Mouse (Mus musculus) heart, embryonic 10.5 days (tissue): Measurements from ENCODE around the gene E330017A01Rik. TPM values are rescaled to one million over a fixed set of nuclear protein-coding genes. Genes with fewer than 3 reads are reported as not detected.
"Not testable (repeated sequence)": the region's sequence is repeated elsewhere in the genome, so short reads cannot be mapped to it uniquely, and the experiment has no call there.

Source experiments
- DNase-seq: peaks from one replicate; pipeline ENCODE4 v3.0.0-alpha.2; 2017; ENCODE audit warnings: low spot score
- H3K27ac ChIP-seq: fragments of 300-500 bp; sonication (generic); 2 replicates; pipeline ENCODE4 v1.5.1; 2016; ENCODE audit warnings: mild to moderate bottlenecking
- H3K27me3 ChIP-seq: fragments of 300-500 bp; sonication (generic); 2 replicates; pipeline ENCODE4 v1.6.1; 2016; ENCODE audit warnings: mild to moderate bottlenecking; ENCODE audit not compliant: poor library complexity, insufficient read depth, severe bottlenecking
- H3K36me3 ChIP-seq: fragments of 300-500 bp; sonication (generic); 2 replicates; pipeline ENCODE4 v1.6.1; 2016; ENCODE audit warnings: mild to moderate bottlenecking, moderate library complexity
- H3K4me1 ChIP-seq: fragments of 300-500 bp; sonication (generic); 2 replicates; pipeline ENCODE4 v1.6.1; 2016; ENCODE audit warnings: mild to moderate bottlenecking
- H3K4me3 ChIP-seq: fragments of 300-500 bp; sonication (generic); 2 replicates; pipeline ENCODE4 v1.5.1; 2016; ENCODE audit warnings: mild to moderate bottlenecking, moderate library complexity
- H3K9me3 ChIP-seq: fragments of 300-500 bp; sonication (generic); 2 replicates; pipeline ENCODE4 v1.6.1; 2016; ENCODE audit warnings: mild to moderate bottlenecking, moderate library complexity
- WGBS: fragments of 180-500 bp; shearing (Covaris S2); methylation state at CpG from one replicate; pipeline ENCODE4 v1.1.7; 2016; 5-methylcytosine and 5-hydroxymethylcytosine counted together
- polyA plus RNA-seq: library from polyadenylated mRNA; unstranded; fragments of >200 nt; fragmentation: Nextera tagmentation; extraction: Ambion mirVana; gene quantifications from 2 replicates; pipeline ENCODE4 v1.2.1, GENCODE M21; 2016

E330017A01Rik gene
- polyA plus RNA-seq, 1 experiment from 2014 or later, result not detected

- peak overlapping the region; percentile 37; the same call in 1 of the 2 replicates for H3K27ac ChIP-seq
- H3K9me3 ChIP-seq, result no peaks in the 10 kb centered on the region
- peak; percentile 69 for DNase-seq
- peak overlapping the region; percentile 84 for H3K4me3 ChIP-seq
- 81% methylated on average over 13 of the region's 13 CpGs for WGBS
- H3K4me1 ChIP-seq, result peaks cover 33% of the 10 kb centered on the region
- no peaks in the 10 kb centered on the region for H3K27me3 ChIP-seq
- peaks cover 37% of the 10 kb centered on the region for H3K36me3 ChIP-seq
These were observed 33.9 kb upstream of the E330017A01Rik start for GRCm38 (mm10) chr16:58672396-58672795.

- Histone ChIP-seq H3K36me3 (peaks cover 34% of the 10 kb centered on the region), H3K27me3 (no peaks in the 10 kb centered on the region), H3K4me1 (peaks cover 30% of the 10 kb centered on the region), H3K9me3 (no peaks in the 10 kb centered on the region), H3K27ac (peak overlapping the region; percentile 96), H3K4me3 (peak overlapping the region; percentile 84)
- WGBS, result 63% methylated on average over 8 of the region's 8 CpGs
- peak; percentile 3 for DNase-seq
These were observed 32.9 kb upstream of the E330017A01Rik start for GRCm38 (mm10) chr16:58671212-58671985.

- peak; percentile 74 for DNase-seq
- H3K36me3 ChIP-seq, result peaks cover 30% of the 10 kb centered on the region
- WGBS, result under 1% methylated on average over 25 of the region's 25 CpGs
- no peaks in the 10 kb centered on the region for H3K27me3 ChIP-seq
- peaks cover 25% of the 10 kb centered on the region for H3K4me1 ChIP-seq
- H3K27ac ChIP-seq, result peak overlapping the region; percentile 96
- peak overlapping the region; percentile 84 for H3K4me3 ChIP-seq
- H3K9me3 ChIP-seq, result no peaks in the 10 kb centered on the region
These were observed 32.1 kb upstream of the E330017A01Rik start for GRCm38 (mm10) chr16:58670643-58671042.

- DNase-seq, result peak; percentile 98
- Histone ChIP-seq H3K4me3 (peak within 1 kb of the TSS; percentile 84), H3K27me3 (no peaks in the 10 kb centered on the region), H3K4me1 (peaks cover 25% of the 10 kb centered on the region), H3K36me3 (peaks cover 26% of the 10 kb centered on the region), H3K9me3 (no peaks in the 10 kb centered on the region), H3K27ac (peak within 1 kb of the TSS; percentile 96)
- under 1% methylated on average over 51 of the region's 51 CpGs for WGBS
These were observed 31.5 kb upstream of the E330017A01Rik start, which contains the start of gene Cpox for GRCm38 (mm10) chr16:58669917-58670630. TSS of gene Cpox (plus strand) at chr16:58670292.

GRCm38 (mm10) chr16:58669264-58669663 lies 30.7 kb upstream of the E330017A01Rik start:
- DNase-seq, result peak; percentile 78
- H3K4me3 ChIP-seq, result peak overlapping the region; percentile 84

GRCm38 (mm10) chr16:58668586-58668985 lies 30.0 kb upstream of the E330017A01Rik start:
- H3K27me3 ChIP-seq, result no peaks in the 10 kb centered on the region
- WGBS, result 62% methylated on average over 3 of the region's 3 CpGs
- peak overlapping the region; percentile 96; the same call in 1 of the 2 replicates for H3K27ac ChIP-seq
- DNase-seq, result peak; percentile 61
- no peaks in the 10 kb centered on the region for H3K9me3 ChIP-seq
- peaks cover 11% of the 10 kb centered on the region for H3K36me3 ChIP-seq
- H3K4me1 ChIP-seq, result peaks cover 25% of the 10 kb centered on the region
- no peak overlapping the region for H3K4me3 ChIP-seq

More at GRCm38 (mm10) chr16:58669264-58669663, 30.7 kb upstream of the E330017A01Rik start:
- peaks cover 18% of the 10 kb centered on the region for H3K36me3 ChIP-seq
- H3K9me3 ChIP-seq, result no peaks in the 10 kb centered on the region
- WGBS, result 16% methylated on average over 5 of the region's 5 CpGs
- no peaks in the 10 kb centered on the region for H3K27me3 ChIP-seq
- peaks cover 25% of the 10 kb centered on the region for H3K4me1 ChIP-seq
- H3K27ac ChIP-seq, result peak overlapping the region; percentile 96

GRCm38 (mm10) chr16:58666681-58667080 lies 28.1 kb upstream of the E330017A01Rik start:
- not testable (repeated sequence) for H3K9me3 ChIP-seq, H3K36me3 ChIP-seq, H3K27me3 ChIP-seq, H3K27ac ChIP-seq, H3K4me3 ChIP-seq
- H3K4me1 ChIP-seq, result peaks cover 25% of the 10 kb centered on the region
- 87% methylated on average over 3 of the region's 3 CpGs for WGBS
- DNase-seq, result peak; percentile 46

- H3K4me1 ChIP-seq, result peaks cover 15% of the 10 kb centered on the region
- not testable (repeated sequence) for H3K27me3 ChIP-seq, H3K4me3 ChIP-seq, H3K27ac ChIP-seq, H3K36me3 ChIP-seq, H3K9me3 ChIP-seq
- DNase-seq, result peak; percentile 35
These were observed 26.6 kb upstream of the E330017A01Rik start for GRCm38 (mm10) chr16:58665137-58665536.

GRCm38 (mm10) chr16:58663816-58664215 lies 25.3 kb upstream of the E330017A01Rik start:
- WGBS, result 83% methylated on average over 2 of the region's 2 CpGs
- H3K4me3 ChIP-seq, result no peak overlapping the region
- H3K9me3 ChIP-seq, result no peaks in the 10 kb centered on the region
- no peaks in the 10 kb centered on the region for H3K27me3 ChIP-seq
- no peaks in the 10 kb centered on the region for H3K36me3 ChIP-seq
- peak overlapping the region; percentile 36; the same call in 1 of the 2 replicates for H3K27ac ChIP-seq
- H3K4me1 ChIP-seq, result peaks cover 3% of the 10 kb centered on the region; the same call in 1 of the 2 replicates
- DNase-seq, result peak; percentile 13

- 79% methylated on average over 5 of the region's 5 CpGs for WGBS
- Histone ChIP-seq H3K9me3 (no peaks in the 10 kb centered on the region), H3K27me3 (no peaks in the 10 kb centered on the region), H3K36me3 (no peaks in the 10 kb centered on the region), H3K27ac (no peak overlapping the region), H3K4me3 (no peak overlapping the region), H3K4me1 (no peaks in the 10 kb centered on the region)
- no peak for DNase-seq
These were observed 24.5 kb upstream of the E330017A01Rik start for GRCm38 (mm10) chr16:58663021-58663420.

GRCm38 (mm10) chr16:58662287-58662791 lies 23.8 kb upstream of the E330017A01Rik start:
- H3K27me3 ChIP-seq, result no peaks in the 10 kb centered on the region
- peak overlapping the region; percentile 5; the same call in 1 of the 2 replicates for H3K27ac ChIP-seq
- no peaks in the 10 kb centered on the region for H3K9me3 ChIP-seq
- no peak for DNase-seq
- no peaks in the 10 kb centered on the region for H3K4me1 ChIP-seq
- H3K36me3 ChIP-seq, result no peaks in the 10 kb centered on the region
- H3K4me3 ChIP-seq, result no peak overlapping the region

GRCm38 (mm10) chr16:58661826-58662225 lies 23.3 kb upstream of the E330017A01Rik start:
- 61% methylated on average over 5 of the region's 5 CpGs for WGBS
- peak overlapping the region; percentile 73; the same call in 1 of the 2 replicates for H3K27ac ChIP-seq

GRCm38 (mm10) chr16:58658668-58659067 lies 20.1 kb upstream of the E330017A01Rik start:
- WGBS, result 72% methylated on average over 6 of the region's 6 CpGs
- no peaks in the 10 kb centered on the region for H3K27me3 ChIP-seq
- no peak overlapping the region for H3K4me3 ChIP-seq
- H3K36me3 ChIP-seq, result no peaks in the 10 kb centered on the region
- H3K27ac ChIP-seq, result 0 out of 2 replicates have a peak overlapping the region, but pooled peaks have one; percentile 2
- DNase-seq, result peak; percentile 81
- no peaks in the 10 kb centered on the region for H3K9me3 ChIP-seq
- no peaks in the 10 kb centered on the region for H3K4me1 ChIP-seq

More at GRCm38 (mm10) chr16:58661826-58662225, 23.3 kb upstream of the E330017A01Rik start:
- Histone ChIP-seq H3K27me3 (no peaks in the 10 kb centered on the region), H3K9me3 (no peaks in the 10 kb centered on the region), H3K4me1 (no peaks in the 10 kb centered on the region), H3K36me3 (no peaks in the 10 kb centered on the region), H3K4me3 (no peak overlapping the region)
- DNase-seq, result peak; percentile 89
